Mouse (Mus musculus): ENCODE data around the gene Kdelr1.
A peak's percentile ranks its signal among the peaks of the same experiment; 100 is the strongest.

The Kdelr1 gene

DNA sequence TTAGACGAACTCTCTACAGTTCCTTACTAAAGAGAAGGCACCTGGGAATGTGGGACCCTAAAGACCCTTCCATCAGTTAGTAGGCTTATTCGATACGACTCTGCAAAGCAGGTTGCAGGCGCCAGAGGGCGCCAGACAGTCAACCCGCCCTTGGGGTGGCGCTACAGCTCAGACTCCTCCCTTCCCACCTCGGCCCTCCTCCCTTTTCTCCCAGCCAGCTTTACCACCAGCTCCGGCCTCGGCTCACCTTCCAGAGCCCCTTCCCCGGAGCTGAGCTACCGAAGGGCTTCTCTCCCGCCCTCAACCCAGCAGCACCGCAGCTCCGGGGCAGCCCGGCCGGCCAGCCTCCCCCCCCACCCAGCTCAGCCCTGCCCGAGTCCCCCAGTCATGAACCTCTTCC is at the start of gene Kdelr1:
Gene Kdelr1, plus strand, starts transcription at position 149 of the 400 bp plus-strand sequence.
- DNase-seq (ENCODE audit: low read depth, low spot score): peak; percentile 94

DNA sequence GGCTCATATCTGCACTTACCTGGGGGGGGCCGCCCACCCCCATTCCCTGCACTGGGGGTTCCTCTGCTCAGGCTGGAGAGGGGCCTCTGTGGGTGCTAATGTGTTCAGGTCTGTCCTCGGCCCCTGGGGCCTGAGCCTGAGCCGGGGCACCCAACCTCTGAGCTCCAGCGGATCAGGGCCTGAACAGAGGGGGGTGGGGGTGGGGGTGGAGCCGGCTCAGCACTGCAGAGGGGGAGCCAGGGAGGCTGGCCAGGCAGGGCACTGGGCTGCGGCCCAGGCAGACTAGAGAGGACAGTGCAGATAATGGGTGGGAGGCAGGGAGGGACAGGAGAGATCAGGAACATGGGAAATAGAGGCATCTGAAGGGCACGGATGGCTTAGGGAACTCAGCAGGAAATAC is 48.0 kb upstream of the Kdelr1 start, which contains the start of gene Kcnj14:
Gene Kcnj14, minus strand, starts transcription at position 185 of the 400 bp plus-strand sequence.
- DNase-seq (ENCODE audit: low read depth, low spot score): no peak

DNA sequence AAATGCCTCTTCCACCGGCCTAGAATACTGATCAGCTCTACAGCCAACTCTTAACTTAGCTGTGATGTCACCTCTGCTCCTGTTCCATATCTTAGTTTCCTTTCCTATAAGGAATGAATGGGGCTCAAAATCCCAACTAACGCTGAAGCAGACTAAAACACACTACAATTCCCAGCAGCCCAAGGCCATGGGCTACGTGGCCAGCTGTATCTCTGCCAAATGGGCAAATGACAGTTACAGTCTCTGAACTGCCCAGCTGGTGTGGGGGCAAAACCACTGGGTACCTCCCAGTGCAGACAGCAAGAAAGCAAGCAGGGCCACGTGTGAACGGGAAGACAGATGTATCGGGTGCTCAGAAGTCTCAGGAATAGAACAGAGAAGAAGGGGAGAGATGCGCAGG is 45.9 kb upstream of the Kdelr1 start:
- no peak for DNase-seq (ENCODE audit: low read depth, low spot score)

DNA sequence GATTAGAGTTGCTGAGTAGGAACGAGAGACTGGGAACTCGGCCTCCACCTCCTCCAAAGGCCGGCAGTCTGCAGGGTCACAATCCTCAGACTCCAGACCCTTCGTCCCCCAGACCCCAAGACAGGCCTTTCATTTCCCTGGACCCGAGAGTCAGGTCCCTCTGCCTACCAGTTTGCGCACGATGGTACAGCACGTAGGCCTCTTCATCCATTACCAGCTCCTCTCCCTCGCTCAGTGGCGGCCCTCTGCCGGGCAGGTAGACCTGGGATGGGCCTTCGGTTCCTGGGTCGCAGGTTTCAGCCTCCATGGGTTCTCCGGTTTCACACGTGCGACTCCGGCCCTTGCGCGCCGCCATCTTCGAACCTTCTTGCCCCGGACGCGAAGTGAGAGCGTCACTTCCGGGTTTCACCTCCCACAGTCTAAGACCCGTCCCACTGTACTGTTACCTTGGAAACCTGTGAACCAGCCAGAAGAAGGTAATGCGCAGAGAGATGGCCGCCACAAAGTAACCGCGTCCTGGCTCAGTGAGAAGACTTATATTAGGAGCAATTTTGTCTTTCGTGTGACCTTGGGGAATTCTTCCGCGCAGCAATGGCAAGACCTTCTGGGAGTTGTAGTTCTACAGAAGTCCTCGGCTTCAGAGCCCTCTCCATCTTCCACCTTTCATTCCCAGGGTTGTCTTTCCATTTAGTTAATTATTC is 42.0 kb upstream of the Kdelr1 start, which contains the start of gene Grwd1:
Gene Grwd1, minus strand, starts transcription at position 518 of the 701 bp plus-strand sequence.
- peak; percentile 97 for DNase-seq (ENCODE audit: low read depth, low spot score)

DNA sequence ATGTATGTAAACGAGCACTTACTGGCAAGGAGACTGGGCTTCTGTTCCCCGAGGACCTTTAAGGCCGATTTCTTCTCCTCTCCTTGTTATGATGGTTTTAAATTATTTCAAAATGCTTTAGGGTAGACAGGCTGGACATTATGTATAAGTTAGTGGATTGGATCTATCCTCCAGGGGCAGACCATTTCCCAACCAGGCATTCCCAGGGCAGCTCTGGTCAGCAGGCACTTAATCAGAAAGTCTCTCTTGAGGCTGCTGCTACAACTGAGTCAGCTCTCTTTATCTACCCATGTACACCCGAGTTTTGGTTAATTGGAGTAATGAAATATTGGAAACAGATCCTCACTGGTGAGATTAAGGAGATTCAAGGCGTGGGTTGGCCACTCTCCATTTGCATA is 41.4 kb upstream of the Kdelr1 start:
- no peak for DNase-seq (ENCODE audit: low read depth, low spot score)

DNA sequence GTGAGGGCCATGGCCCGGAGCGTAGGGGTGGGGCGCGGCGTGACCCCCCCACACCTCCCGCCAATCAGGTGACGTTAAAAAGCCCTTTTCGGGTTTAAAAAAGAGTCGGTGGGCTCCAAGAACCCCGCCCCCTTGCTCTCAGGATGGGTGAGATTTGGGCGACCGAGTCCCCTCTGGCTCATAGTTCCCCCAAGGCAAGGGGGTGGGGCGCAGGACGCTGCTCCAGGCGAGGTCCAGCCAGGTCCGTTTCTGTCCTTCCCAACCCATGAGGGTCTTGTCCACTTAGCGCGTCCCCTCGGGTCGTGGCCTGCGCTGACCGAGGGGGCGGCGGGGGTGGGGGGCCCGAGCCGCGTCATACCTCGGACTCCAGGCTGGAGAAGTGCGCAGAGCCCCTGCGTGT is 40.1 kb upstream of the Kdelr1 start:
- DNase-seq (ENCODE audit: low read depth, low spot score): no peak

DNA sequence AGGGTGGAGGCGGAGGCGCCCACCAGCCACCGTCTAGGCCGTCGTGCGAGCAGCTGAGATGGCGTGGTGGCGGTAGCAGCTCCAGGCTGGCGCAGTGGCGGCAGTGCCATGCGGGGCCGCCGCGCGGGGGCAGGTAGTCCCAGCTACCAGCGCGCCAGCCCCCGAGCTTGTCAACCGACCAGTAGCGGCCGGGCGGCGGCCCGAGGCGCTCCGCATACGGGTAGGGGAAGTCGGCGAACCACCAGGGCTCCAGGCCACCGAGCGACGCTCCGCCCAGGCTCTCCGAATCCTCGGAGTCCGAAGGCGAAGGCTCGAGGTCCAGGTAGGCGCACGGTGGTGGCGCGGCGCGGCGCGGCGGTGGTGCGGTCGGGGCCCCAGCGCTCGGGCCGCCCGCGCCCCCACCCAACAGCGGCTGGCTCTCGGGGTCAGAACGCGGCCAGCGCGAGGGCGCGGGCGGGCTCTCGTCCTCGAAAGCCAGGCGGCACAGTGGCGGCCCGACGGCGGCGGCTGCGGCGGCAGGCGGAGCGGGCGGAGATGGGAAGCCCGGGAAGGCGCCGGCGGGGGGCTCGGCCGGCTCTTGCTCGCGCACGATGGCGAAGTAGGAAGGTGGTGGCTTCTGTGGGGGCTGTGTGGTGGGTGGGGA is 39.3 kb upstream of the Kdelr1 start:
- peak; percentile 62 for DNase-seq (ENCODE audit: low read depth, low spot score)

DNA sequence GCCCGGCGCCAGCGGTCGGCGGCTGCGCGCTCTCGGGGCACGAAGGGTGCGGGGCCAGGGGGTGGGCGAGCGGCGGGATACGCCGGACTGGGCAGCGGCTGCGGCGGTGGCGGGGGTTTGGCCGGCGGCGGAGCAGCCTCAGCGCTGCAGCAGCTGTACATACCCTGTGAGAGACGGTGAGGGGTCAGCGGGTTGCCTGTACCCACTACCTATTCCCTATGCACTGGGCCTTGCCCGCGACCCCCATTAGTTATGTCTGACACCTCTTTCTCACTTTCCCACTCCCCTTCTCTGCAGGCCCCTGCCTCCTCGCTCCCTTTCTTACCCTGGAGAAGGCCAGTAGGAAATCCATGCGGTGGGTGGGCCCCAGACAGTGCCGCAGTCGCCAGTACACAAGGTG is 38.6 kb upstream of the Kdelr1 start:
- no peak for DNase-seq (ENCODE audit: low read depth, low spot score)

DNA sequence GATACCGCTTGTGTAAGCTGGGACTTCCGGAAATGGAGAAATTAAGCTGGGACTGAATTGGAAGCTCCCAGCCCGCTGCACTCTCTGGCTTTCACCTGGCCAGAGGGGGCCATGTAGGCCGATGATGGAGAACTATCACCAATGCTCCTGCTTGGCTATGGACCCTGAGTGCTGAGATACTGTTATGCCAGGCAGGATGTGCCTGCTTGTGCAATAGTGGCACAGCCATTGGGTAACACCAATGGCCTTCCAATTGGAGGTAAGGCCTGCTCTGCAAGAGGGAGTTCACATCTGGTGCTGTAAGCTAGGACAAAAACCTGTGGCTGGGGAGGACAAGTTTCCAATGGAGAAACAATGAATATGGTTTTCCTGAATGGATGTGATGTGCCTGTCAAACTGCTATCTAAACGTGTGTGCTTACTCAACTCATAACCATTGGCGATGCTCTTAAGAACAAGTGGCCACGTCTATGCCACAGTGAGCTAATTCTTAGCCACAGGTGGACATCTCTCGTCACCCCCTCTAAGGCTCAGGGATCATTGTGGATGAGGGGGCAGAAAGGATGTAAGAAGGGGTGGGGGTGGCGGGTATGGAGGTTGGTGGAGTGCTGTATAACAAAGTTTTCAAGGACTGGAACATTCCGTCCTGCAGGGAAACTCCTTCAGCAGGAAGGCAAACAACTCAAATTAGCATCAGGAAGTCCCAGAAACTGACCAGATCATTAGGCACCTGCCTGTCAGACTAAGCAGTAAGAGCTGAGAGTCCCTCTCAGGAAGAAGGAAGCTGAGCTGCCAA is 29.4 kb upstream of the Kdelr1 start:
- DNase-seq (ENCODE audit: low read depth, low spot score): no peak

DNA sequence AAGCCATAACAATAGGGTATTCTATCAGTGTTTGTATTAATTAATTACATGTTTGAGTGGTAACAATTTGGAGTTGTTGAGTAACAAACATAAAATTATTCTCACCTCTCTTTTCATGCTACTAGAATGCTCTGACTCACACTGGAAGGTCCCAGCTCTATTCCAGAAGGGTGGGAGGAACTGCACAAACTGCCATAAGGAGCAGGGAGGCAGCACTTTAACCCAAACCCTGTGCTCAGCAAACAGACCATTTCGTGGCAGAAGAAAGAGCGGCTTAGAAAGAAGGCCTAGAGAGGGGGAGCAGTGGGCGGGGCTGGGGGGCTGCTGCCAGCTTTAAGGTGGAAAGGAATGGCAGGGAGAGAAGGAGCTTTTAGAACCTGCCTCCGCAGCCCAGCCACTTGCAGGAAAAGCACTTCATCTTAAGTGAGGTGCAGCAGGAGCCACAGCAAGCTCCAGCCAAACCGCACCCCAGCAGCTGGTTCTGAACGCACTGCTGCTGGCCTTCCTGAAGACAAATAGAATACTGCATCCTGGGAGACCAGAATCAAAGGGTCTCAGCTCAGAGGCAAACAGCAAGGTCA is 24.0 kb upstream of the Kdelr1 start:
- DNase-seq (ENCODE audit: low read depth, low spot score): no peak

DNA sequence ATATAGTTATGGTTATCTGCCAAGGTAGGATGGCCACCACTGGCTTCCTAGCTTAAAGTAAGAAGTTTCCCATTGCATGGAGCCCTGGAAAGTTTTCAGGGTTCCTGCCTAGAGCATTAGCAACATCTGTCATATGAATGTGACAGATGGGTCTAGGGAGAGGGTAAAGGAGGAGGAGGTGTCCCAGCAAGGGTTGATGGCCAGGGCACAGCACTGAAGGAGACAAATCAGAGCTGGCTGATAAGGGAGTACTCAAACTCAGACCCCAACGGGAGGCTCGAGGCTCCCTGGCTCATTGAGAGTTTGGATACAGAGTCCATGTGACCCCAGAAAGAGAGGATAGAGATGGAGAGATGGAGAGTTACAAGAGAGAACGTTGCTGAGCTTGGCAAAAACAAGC is 21.9 kb upstream of the Kdelr1 start:
- no peak for DNase-seq (ENCODE audit: low read depth, low spot score)

DNA sequence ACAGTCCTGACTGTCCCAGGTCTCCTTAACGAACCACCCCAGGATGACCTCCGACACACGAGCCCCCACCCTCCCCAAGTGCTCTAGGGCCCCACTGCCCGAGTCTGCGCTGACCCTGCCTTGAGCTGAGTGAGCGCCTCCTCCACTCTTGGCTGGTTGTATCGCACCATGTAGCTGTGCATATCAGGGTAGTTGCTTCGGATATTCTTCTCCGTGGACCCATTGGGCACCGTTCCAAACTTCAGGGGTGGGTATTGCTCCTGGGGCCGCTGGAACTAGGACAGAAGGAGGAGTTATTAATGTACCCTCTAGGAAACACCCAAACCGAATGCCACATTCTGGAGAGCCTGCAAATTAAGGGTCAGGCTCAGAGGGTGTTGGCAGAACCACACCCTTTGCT is 19.5 kb upstream of the Kdelr1 start:
- DNase-seq (ENCODE audit: low read depth, low spot score): no peak

DNA sequence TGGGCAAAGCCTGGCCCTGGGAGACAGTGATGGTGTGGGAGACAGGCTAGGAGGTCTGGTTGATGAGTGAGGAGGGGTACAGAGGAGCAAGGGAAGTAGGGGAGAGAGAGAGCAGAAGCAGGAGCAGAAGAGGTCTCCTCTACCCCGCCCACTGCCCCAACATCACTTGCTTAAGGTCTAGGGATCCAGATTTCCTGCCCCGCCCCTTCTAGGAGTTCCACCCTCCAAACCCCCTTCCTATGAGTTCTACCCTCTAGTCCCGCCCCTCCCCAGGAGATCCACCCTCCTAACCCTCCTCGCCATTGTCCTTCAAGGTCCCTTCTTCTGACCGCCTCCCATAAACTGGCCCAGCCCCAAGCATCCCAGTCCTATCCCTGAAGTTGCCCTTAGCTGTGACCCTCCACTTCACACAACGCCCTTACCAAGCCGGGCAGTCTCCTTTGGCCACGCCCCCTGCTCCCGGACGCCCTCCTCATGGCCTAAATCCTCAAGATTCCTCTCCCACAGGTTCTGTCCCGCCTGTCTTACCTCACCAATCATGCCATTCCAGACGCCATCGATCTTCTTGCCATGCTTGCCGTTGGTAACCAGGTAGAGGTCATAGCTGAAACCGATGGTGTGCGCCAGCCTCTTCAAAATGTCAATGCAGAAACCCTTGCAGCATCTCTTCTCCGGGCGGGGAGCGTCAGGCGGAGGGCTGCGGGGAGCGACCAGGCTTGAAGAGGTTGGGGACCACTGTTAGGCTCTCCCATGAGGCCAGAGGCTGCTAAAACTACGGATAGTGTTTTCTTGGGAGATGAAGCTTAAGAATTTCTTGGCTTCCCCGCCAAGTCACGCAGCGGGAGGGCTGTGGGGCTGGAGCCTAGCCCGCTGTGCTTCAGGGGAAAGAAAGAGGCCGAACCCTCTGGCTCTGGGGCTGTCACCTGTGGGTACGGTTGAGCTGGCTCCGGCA is 15.3 kb upstream of the Kdelr1 start:
- DNase-seq (ENCODE audit: low read depth, low spot score): peak; percentile 88

DNA sequence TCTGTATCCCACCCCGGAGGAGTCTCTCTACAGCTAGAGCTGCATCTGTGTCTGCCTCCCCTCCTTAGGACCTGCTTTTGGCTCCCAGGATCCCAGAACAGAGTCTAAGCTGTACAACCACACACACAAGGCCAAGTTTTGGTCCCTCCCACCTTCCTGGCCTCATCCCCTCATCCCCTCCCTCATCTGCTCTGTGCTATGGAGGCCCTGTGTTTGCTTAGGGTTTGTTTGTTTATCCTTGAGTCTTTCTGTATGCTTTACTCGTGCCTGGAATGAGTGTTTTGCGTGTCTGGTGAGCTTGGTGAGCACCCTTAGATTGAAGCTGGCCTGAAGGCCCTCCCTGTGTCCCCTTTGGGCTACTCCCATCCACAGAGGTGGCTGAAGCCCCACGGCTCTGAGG is 13.6 kb upstream of the Kdelr1 start:
- no peak for DNase-seq (ENCODE audit: low read depth, low spot score)

DNA sequence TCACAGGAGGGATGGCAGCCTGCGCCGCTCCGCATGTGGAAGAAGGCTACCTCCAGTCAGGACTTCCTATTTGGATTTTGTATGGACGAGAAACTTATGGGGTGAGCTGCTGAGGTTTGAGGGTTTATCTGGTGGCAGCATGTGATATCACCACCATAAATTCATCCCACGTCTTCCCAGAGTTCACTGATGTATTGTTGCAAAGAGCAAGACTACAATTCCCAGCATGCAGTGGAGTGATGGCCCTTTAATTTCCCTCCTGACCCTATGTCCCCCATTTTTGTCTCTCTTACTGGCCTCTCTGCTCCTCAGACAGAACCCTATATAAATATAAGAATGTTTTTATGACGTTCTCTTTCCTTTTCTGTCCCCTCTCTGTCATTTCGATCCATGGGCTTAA is 9.8 kb upstream of the Kdelr1 start:
- DNase-seq (ENCODE audit: low read depth, low spot score): no peak

DNA sequence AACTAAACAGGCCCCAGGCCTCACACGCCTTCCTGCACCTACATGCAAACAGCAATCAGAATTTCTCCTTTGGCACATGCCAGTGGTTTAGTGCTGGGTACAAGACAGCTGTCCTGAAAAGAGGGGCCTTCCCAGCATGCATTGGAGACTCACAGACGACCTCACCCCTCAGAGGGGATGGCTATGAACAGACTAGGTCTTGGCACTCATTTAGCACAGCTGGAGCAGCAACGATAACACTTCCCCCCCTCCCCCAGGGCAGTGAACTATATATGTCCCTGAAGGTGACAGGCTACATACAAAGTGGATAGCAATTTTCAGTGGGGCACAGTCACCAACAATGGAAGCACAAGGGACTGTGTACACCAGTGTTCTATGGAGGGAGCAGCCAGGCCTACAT is 8.1 kb upstream of the Kdelr1 start:
- no peak for DNase-seq (ENCODE audit: low read depth, low spot score)

DNA sequence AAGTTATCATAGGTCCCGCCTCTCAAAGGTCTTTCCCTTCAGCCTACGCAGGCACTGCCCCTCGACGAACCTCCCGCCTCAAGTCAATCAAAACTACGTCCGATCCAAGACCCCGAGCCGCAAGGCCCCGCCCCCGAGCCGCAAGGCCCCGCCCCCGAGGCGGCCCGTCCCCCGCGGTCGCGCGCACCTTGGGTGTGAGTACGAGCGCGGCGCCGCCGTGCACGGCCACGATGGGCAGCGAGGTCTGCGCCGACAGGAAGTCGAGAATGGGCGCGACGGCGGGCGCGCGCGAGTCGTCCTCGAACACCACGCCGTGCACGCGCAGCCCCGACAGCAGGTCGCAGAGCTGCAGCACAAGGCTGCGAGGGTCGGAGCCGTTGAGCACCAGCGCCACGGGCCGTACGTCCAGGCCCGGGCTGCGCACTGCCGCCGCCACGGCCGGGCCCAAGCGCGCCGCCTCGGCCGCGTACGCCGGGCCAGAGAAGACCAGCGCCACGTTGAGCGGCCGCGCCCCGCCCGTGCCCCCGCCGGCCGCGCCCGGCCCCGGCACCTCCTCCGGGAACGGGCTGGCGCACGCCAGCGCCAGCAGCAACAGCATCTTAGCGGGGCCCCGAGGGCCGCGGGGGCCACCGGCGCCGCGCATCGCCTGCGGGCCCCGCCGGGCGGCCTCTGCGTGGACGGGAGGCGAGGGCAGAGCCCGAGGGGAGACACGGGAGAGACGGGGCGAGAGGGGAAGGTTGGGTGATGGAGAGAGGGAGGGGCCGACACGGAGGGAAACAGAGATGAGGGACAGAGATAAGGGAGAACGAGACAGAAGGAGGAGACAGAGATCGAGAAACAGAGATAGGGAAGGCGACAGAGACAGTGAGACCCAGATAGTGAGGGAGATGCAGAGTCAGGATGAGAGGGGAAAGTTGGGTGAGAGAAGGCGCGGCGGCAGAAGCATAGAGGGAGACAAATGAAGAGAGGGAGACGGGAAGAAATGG is 6.4 kb upstream of the Kdelr1 start:
- peak; percentile 99 for DNase-seq (ENCODE audit: low read depth, low spot score)

DNA sequence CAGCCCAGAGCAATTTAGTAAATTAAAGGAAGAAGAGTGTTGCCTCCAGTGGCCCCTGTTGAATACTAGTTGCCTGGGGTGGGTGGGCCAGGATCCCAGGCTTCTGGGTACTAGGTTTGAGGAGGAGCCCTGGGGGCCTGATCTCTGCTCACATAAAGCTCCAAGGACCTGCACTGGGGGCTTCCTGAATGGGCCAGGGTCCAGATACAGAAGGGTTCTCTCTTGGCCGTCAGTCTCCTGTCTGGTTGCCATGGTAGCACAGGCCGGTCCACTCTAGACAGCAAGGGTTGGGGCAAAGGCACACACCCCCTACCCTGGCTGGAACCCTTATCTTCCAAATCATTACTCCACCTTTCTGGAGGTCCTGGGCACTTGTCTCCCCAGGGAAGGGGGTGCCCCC is 4.7 kb upstream of the Kdelr1 start:
- no peak for DNase-seq (ENCODE audit: low read depth, low spot score)

DNA sequence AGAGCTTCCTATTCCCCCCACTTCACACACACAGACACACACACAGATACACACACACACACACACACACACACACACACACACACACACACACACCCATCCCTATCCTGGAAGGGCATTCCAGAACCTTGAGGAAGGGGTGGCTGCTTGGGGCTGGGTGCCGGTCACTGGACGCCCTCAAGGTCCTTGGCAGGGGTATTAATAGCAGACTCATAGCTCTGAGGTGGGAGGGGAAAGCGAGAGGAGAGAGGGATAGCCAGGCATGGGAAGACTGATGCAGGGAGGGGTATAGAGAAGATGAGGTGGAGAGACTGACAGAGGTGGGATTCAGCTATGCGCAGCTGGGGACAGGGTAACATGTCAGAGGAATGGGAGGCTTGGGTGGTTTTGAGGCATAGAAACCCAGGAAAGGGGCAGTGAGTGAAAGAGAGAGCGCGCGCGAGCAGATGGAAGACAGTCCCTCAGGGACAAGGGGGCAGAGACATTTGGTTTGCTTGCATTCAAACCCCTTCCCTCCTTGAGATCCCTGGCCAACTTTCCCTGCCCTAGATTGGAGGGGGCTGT is 3.4 kb upstream of the Kdelr1 start:
- DNase-seq (ENCODE audit: low read depth, low spot score): no peak

DNA sequence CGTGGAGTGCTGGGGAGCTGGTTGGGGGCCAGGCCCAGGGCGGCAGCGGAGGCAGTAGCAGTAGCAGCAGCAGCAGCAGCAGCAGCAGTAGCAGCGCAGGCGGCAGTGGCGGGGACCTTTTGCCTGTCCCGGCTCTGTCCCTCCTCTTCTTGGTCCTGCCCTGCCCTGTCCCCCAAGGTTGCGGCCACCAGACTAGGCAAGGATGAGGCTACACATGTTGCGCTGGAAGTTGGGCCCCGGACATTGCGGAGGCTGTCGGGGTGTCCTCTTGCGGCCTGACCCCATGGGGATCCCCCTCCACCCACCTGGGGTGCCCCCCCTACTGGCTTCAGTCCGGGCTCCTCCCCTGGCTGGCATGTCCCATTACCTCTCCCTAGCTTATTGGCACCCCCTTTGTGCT is 2.8 kb upstream of the Kdelr1 start:
- DNase-seq (ENCODE audit: low read depth, low spot score): no peak
